In the genomic region with DNA sequence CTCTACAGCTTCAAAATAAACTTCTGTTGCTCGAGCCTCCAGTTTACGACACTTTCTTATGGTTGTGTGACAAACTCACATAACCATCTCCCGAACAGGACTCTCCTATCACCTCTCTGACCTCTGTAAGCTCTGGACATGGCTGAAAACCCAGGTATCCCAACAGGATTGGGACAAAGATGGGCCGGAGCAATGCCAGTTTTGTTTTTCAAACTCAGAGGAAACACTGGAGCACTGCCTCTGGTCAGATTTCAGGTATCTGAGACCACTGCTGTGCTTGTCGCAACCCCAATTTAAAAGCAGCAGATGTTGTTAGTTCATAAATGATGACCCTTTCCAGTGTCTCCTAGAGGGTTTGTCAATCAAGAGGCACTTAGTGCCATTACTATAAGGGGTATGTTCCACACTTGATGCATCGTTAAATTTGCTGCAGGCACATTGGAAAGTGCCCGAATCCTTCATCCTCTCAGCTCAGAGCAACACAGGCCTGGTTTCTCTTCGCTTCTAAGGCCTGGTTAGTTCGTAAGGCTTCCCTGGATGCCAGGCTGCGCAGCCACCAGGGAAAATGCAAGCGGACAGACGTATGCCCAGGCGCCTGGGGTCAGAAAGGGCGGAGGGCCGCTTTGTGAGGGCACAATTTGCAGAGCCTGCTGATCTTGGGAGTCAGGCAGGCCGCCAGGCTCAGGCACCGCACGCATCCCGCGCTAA, we compare ENCODE assay signal across 8 mouse cellular contexts. TPM values are rescaled to one million over a fixed set of nuclear protein-coding genes. Genes with fewer than 3 reads are reported as not detected.
DNase-seq lines count a peak whose midpoint lies in the region; ATAC-seq and TF ChIP-seq lines count a peak whose summit lies in the region.

No protein-coding gene starts in this region.

- H3K9ac ChIP-seq in heart, adult 2 months (ENCODE audit: low read depth, low read length), result peak overlapping the region; percentile 96
- H3K9ac ChIP-seq in forebrain, embryonic 14.5 days (ENCODE audit: low read length), result peak overlapping the region; percentile 97
- H3K9ac ChIP-seq in liver, embryonic 13.5 days, result peak overlapping the region; percentile 98

- peaks cover 5% of the 10 kb centered on the region for H3K4me1 ChIP-seq in heart, adult 2 months (ENCODE audit: control insufficient read depth, insufficient read depth, low read length)
- H3K4me1 ChIP-seq in E14TG2a.4 (replicated peaks; ENCODE audit: low read depth, low read length), result peaks cover 29% of the 10 kb centered on the region
- peaks cover 7% of the 10 kb centered on the region for H3K4me1 ChIP-seq in forebrain, embryonic 14.5 days (ENCODE audit: control insufficient read depth, insufficient read depth, low read length)
- H3K4me1 ChIP-seq in liver, embryonic 13.5 days (replicated peaks), result peaks cover 52% of the 10 kb centered on the region

- peak overlapping the region; percentile 94 for H3K4me2 ChIP-seq in forebrain, embryonic 14.5 days (ENCODE audit: low read length)
- H3K4me2 ChIP-seq in liver, embryonic 13.5 days, result peak overlapping the region; percentile 92

- H3K9me3 ChIP-seq in E14TG2a.4 (ENCODE audit: low read length), result 0 out of 2 replicates have a peak, but pooled peaks cover 4% of the 10 kb centered on the region
- no peaks in the 10 kb centered on the region for H3K9me3 ChIP-seq in forebrain, embryonic 14.5 days (replicated peaks; ENCODE audit: control insufficient read depth, low read length)
- H3K9me3 ChIP-seq in liver, embryonic 13.5 days (replicated peaks), result no peaks in the 10 kb centered on the region

- ATAC-seq in forebrain, embryonic 14.5 days, result peak; percentile 40
- 0 out of 2 replicates have a peak, but pooled peaks have one; percentile 0 for ATAC-seq in liver, embryonic 13.5 days (ENCODE audit: low read depth)

- TF ChIP-seq EP300 in heart, adult 2 months (IDR thresholded peaks at IDR 0.05; ENCODE audit: insufficient read depth, low read depth, low read length), result no peak

- peak overlapping the region; percentile 67 for H3K4me3 ChIP-seq in heart, adult 2 months
- H3K4me3 ChIP-seq in E14TG2a.4 (replicated peaks; ENCODE audit: low read length), result peak overlapping the region; percentile 89
- H3K4me3 ChIP-seq in forebrain, embryonic 14.5 days (ENCODE audit: low read depth, low read length), result peak overlapping the region; percentile 71
- H3K4me3 ChIP-seq in liver, embryonic 13.5 days (replicated peaks), result peak overlapping the region; percentile 95

- H3K79me2 ChIP-seq in heart, adult 2 months (replicated peaks; ENCODE audit: control insufficient read depth, insufficient read depth, low read length), result peaks cover 6% of the 10 kb centered on the region; the same call in 1 of the 2 replicates

- H3K27ac ChIP-seq in heart, adult 2 months, result peak overlapping the region; percentile 100
- H3K27ac ChIP-seq in forebrain, embryonic 14.5 days (ENCODE audit: low read depth, low read length), result peak overlapping the region; percentile 89
- H3K27ac ChIP-seq in liver, embryonic 13.5 days, result peak overlapping the region; percentile 98

- no peak for TF ChIP-seq POLR2A in heart, adult 2 months (IDR thresholded peaks at IDR 0.05; ENCODE audit: insufficient read depth, low read depth, low read length)

- H3K27me3 ChIP-seq in heart, adult 2 months (ENCODE audit: control insufficient read depth, insufficient read depth, low read length), result no peaks in the 10 kb centered on the region
- peaks cover 10% of the 10 kb centered on the region for H3K27me3 ChIP-seq in E14TG2a.4 (ENCODE audit: insufficient read depth, low read length)
- H3K27me3 ChIP-seq in forebrain, embryonic 14.5 days (replicated peaks; ENCODE audit: control insufficient read depth, insufficient read depth, low read length), result no peaks in the 10 kb centered on the region
- H3K27me3 ChIP-seq in liver, embryonic 13.5 days, result peaks cover under 1% of the 10 kb centered on the region; the same call in 1 of the 2 replicates

- peaks cover 21% of the 10 kb centered on the region for H3K36me3 ChIP-seq in heart, adult 2 months (ENCODE audit: control insufficient read depth, insufficient read depth, low read length)
- H3K36me3 ChIP-seq in E14TG2a.4 (ENCODE audit: insufficient read depth, low read length), result peaks cover 15% of the 10 kb centered on the region
- H3K36me3 ChIP-seq in forebrain, embryonic 14.5 days (ENCODE audit: control insufficient read depth, insufficient read depth, low read length), result peaks cover 14% of the 10 kb centered on the region
- H3K36me3 ChIP-seq in liver, embryonic 13.5 days, result peaks cover 24% of the 10 kb centered on the region

- no peak; the same call in 1 of the 2 replicates for TF ChIP-seq CTCF in heart, adult 2 months (IDR thresholded peaks at IDR 0.05)
- TF ChIP-seq CTCF in E14TG2a.4 (conservative IDR thresholded peaks at IDR 0.05; ENCODE audit: low read length), result no peak

- intact Hi-C loops in heart, adult 2 months (cut with DNase I), result no loop called here

- DNase-seq in heart, adult 2 months, result no peak
- no peak for DNase-seq in heart, postnatal 4 days
- DNase-seq in forebrain, embryonic 14.5 days (ENCODE audit: low spot score), result no peak
- DNase-seq in liver, embryonic 13.5 days, result no peak
- DNase-seq in Muller cell, postnatal 12 days (ENCODE audit: inconsistent ontology term), result no peak
- DNase-seq in layer of hippocampus, adult 11-12 months (ENCODE audit: low spot score), result no peak
- DNase-seq in lung, adult 18-20 months, result no peak

- 26% methylated on average over 20 of the region's 20 CpGs for WGBS in heart, adult 2 months
- WGBS in forebrain, embryonic 14.5 days, result 26% methylated on average over 20 of the region's 20 CpGs
- 27% methylated on average over 20 of the region's 20 CpGs for WGBS in liver, embryonic 13.5 days (ENCODE audit: insufficient replicate concordance)

RNA-seq across cellular contexts. Expression of gene Herpud1, which starts 0.6 kb away (rescaled TPM):
- total RNA-seq in heart, adult 2 months (2021), result 100 to 1,000 TPM; 216 to 349 TPM
- polyA plus RNA-seq in heart, adult 2 months (2012; rRNA removed), result 272 and 285 TPM in 2 replicates
- 10 to 100 TPM; 56.6 to 66.4 TPM for total RNA-seq in heart, postnatal 4 days (2021)
- 62.6 and 72.3 TPM in 2 replicates for polyA plus RNA-seq in forebrain, embryonic 14.5 days (2014; fragmentation: Nextera tagmentation; extraction: Ambion mirVana)
- polyA plus RNA-seq in liver, embryonic 13.5 days (2015; fragmentation: Nextera tagmentation; extraction: Ambion mirVana), result 78.4 and 84.2 TPM in 2 replicates

RNA-seq across cellular contexts. Expression of gene Nlrc5, which starts 48.5 kb away (rescaled TPM):
- total RNA-seq in heart, adult 2 months (2021), result 1 to 10 TPM; 2.3 to 3.7 TPM
- polyA plus RNA-seq in heart, adult 2 months (2012; rRNA removed), result 3.7 and 4.9 TPM in 2 replicates
- under 1 TPM; 0.72 to 0.76 TPM for total RNA-seq in heart, postnatal 4 days (2021)
- 0.17 and 0.36 TPM in 2 replicates for polyA plus RNA-seq in forebrain, embryonic 14.5 days (2014; fragmentation: Nextera tagmentation; extraction: Ambion mirVana)
- polyA plus RNA-seq in liver, embryonic 13.5 days (2015; fragmentation: Nextera tagmentation; extraction: Ambion mirVana), result 0.06 and 0.07 TPM in 2 replicates

RNA-seq across cellular contexts. Expression of gene Slc12a3, which starts 56.7 kb away (rescaled TPM):
- under 1 TPM; 0.16 to 0.39 TPM for total RNA-seq in heart, adult 2 months (2021)
- polyA plus RNA-seq in heart, adult 2 months (2012; rRNA removed), result 0.20 and 0.39 TPM in 2 replicates
- total RNA-seq in heart, postnatal 4 days (2021), result under 1 TPM in 1 of 2 experiments, not detected in 1; 0.11 TPM
- not detected in 2 replicates for polyA plus RNA-seq in forebrain, embryonic 14.5 days (2014; fragmentation: Nextera tagmentation; extraction: Ambion mirVana)
- not detected in 2 replicates for polyA plus RNA-seq in liver, embryonic 13.5 days (2015; fragmentation: Nextera tagmentation; extraction: Ambion mirVana)
